Mouse (Mus musculus): Measurements from ENCODE around the gene Adora2a. TPM values are rescaled to one million over a fixed set of nuclear protein-coding genes. Genes with fewer than 3 reads are reported as not detected.

The Adora2a gene
- total and polyA plus RNA-seq, 3 experiments = 0.04 TPM; not detected in 2

- TF ChIP-seq ZKSCAN1 (IDR thresholded peaks at IDR 0.05; ENCODE audit: low read depth, low read length) = no peak
- TF ChIP-seq RAD21 (IDR thresholded peaks at IDR 0.05; ENCODE audit: low read depth, low read length) = peak; percentile 50
Measured at GRCm38 (mm10) chr10:75277501-75277900, 39.2 kb upstream of the Adora2a start (continued).

DNA sequence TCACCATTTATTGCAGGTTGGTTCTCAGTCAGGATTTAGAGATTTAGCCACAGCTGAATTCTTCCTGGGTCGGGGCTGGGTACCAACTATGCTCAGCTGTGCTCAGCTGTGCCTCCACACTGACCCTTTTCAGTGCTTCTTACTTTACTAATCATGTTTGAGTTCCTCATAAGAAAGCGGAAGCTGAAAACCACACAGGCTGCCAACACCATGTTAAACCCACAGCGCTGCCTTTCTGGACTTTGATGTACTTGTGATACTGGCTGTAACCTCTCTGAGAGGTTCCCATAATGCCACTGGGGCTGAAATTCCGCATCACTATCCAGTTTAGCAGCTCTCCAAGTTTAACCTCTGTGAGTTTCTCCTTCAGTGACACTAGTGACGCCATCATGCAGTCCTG lies 34.0 kb upstream of the Adora2a start:
- Histone ChIP-seq H3K4me1 (ENCODE audit: control insufficient read depth in 1 of 2, insufficient read depth in 2 of 2, low read length in 2 of 2) (no peaks in the 10 kb centered on the region; a peak in 1 of 4 replicates), H3K4me3 (ENCODE audit: control insufficient read depth in 1 of 2, insufficient read depth in 1 of 2, low read depth in 2 of 2, low read length in 2 of 2) (no peak overlapping the region), H3K27ac (ENCODE audit: control insufficient read depth, low read depth, low read length) (no peak overlapping the region), H3K9ac (ENCODE audit: control insufficient read depth, low read depth, low read length, poor library complexity, severe bottlenecking) (no peak overlapping the region), H3K36me3 (ENCODE audit: control insufficient read depth in 1 of 2, insufficient read depth in 2 of 2, low read length in 2 of 2) (no peaks in the 10 kb centered on the region; a peak in 2 of 4 replicates), H3K9me3 (replicated peaks; ENCODE audit: insufficient read depth, low read length) (no peaks in the 10 kb centered on the region), H3K27me3 (ENCODE audit: control insufficient read depth in 1 of 2, insufficient read depth in 2 of 2, low read length in 2 of 2) (no peaks in the 10 kb centered on the region), H3K79me2 (ENCODE audit: control insufficient read depth, insufficient read depth, low read length, poor library complexity) (no peaks in the 10 kb centered on the region)
- TF ChIP-seq SIN3A (IDR thresholded peaks at IDR 0.05; ENCODE audit: low read length) (0 out of 2 replicates have a peak, but pooled peaks have one; percentile 41), MYB (IDR thresholded peaks at IDR 0.05; ENCODE audit: low read depth, low read length) (no peak), NRF1 (IDR thresholded peaks at IDR 0.05; ENCODE audit: insufficient read depth, low read depth, low read length, poor library complexity, severe bottlenecking) (no peak), CTCF (IDR thresholded peaks at IDR 0.05 in 2 of 3, conservative IDR thresholded peaks at IDR 0.05 in 1 of 3; ENCODE audit: control insufficient read depth in 1 of 3, insufficient read depth in 1 of 3, low read depth in 2 of 3, low read length in 3 of 3, poor library complexity in 1 of 3, severe bottlenecking in 1 of 3) (no peak), HCFC1 (IDR thresholded peaks at IDR 0.05; ENCODE audit: low read depth, low read length) (0 out of 2 replicates have a peak, but pooled peaks have one; percentile 25), RCOR1 (IDR thresholded peaks at IDR 0.05; ENCODE audit: low read depth, low read length) (peak; percentile 77), TCF12 (IDR thresholded peaks at IDR 0.05; ENCODE audit: low read depth, low read length) (peak; percentile 10; the same call in 1 of the 2 replicates), ZMIZ1 (IDR thresholded peaks at IDR 0.05; ENCODE audit: low read depth, low read length) (no peak), ETS1 (IDR thresholded peaks at IDR 0.05; ENCODE audit: low read depth, low read length) (peak; percentile 74), EP300 (IDR thresholded peaks at IDR 0.05; ENCODE audit: low read depth in 1 of 2, low read length in 2 of 2) (peak in 1 of 2 experiments; percentile 73; a peak in 2 of 4 replicates)
- peak; percentile 77 for DNase-seq (ENCODE audit: low read depth, low spot score)

- Histone ChIP-seq H3K36me3 (ENCODE audit: control insufficient read depth in 1 of 2, insufficient read depth in 2 of 2, low read length in 2 of 2) (peaks cover 0 to 4% of the 10 kb centered on the region in 2 experiments), H3K79me2 (ENCODE audit: control insufficient read depth, insufficient read depth, low read length, poor library complexity) (no peaks in the 10 kb centered on the region), H3K4me3 (ENCODE audit: control insufficient read depth in 1 of 2, insufficient read depth in 1 of 2, low read depth in 2 of 2, low read length in 2 of 2) (no peak overlapping the region), H3K9me3 (replicated peaks; ENCODE audit: insufficient read depth, low read length) (no peaks in the 10 kb centered on the region), H3K27me3 (ENCODE audit: control insufficient read depth in 1 of 2, insufficient read depth in 2 of 2, low read length in 2 of 2) (no peaks in the 10 kb centered on the region), H3K9ac (ENCODE audit: control insufficient read depth, low read depth, low read length, poor library complexity, severe bottlenecking) (no peak overlapping the region), H3K27ac (ENCODE audit: control insufficient read depth, low read depth, low read length) (no peak overlapping the region), H3K4me1 (ENCODE audit: control insufficient read depth in 1 of 2, insufficient read depth in 2 of 2, low read length in 2 of 2) (peaks cover 0 to 3% of the 10 kb centered on the region in 2 experiments; a peak in 2 of 4 replicates)
- no peak for DNase-seq (ENCODE audit: low read depth, low spot score)
- no peak for TF ChIP-seq GABPA (IDR thresholded peaks at IDR 0.05; ENCODE audit: low read depth, low read length)
- no peak for TF ChIP-seq NRF1 (IDR thresholded peaks at IDR 0.05; ENCODE audit: insufficient read depth, low read depth, low read length, poor library complexity, severe bottlenecking)
- no peak for TF ChIP-seq MAFK (IDR thresholded peaks at IDR 0.05; ENCODE audit: borderline replicate concordance, low read depth, low read length)
- TF ChIP-seq ZKSCAN1 (IDR thresholded peaks at IDR 0.05; ENCODE audit: low read depth, low read length) = no peak
- no peak for TF ChIP-seq BHLHE40 (IDR thresholded peaks at IDR 0.05; ENCODE audit: borderline replicate concordance, low read depth, low read length)
- no peak for TF ChIP-seq MAZ (IDR thresholded peaks at IDR 0.05; ENCODE audit: low read depth, low read length)
- TF ChIP-seq ZC3H11A (IDR thresholded peaks at IDR 0.05; ENCODE audit: low read depth, low read length) = no peak
- no peak for TF ChIP-seq TBP (IDR thresholded peaks at IDR 0.05; ENCODE audit: low read depth, low read length)
- TF ChIP-seq CHD1 (IDR thresholded peaks at IDR 0.05; ENCODE audit: low read depth, low read length) = no peak
- no peak for TF ChIP-seq MYB (IDR thresholded peaks at IDR 0.05; ENCODE audit: low read depth, low read length)
- no peak for TF ChIP-seq MAX (IDR thresholded peaks at IDR 0.05; ENCODE audit: low read length)
- TF ChIP-seq SMC3 (IDR thresholded peaks at IDR 0.05; ENCODE audit: low read depth, low read length) = no peak
- TF ChIP-seq USF1 (IDR thresholded peaks at IDR 0.05; ENCODE audit: low read depth, low read length) = no peak
- no peak for TF ChIP-seq NELFE (IDR thresholded peaks at IDR 0.05; ENCODE audit: low read depth, low read length)
- TF ChIP-seq USF2 (IDR thresholded peaks at IDR 0.05; ENCODE audit: borderline replicate concordance in 1 of 2, insufficient read depth in 1 of 2, low read depth in 1 of 2, low read length in 2 of 2) = no peak
- TF ChIP-seq MXI1 (IDR thresholded peaks at IDR 0.05; ENCODE audit: low read depth, low read length) = no peak
Measured at GRCm38 (mm10) chr10:75283821-75284220, 32.9 kb upstream of the Adora2a start.
